Mouse (Mus musculus) liver, embryonic 14.5 days (tissue): ENCODE data around the gene Abhd2. TPM values are rescaled to one million over a fixed set of nuclear protein-coding genes. Genes with fewer than 3 reads are reported as not detected.

Experiments used
- ATAC-seq: fragments of 200-750 bp; cut with Nextera tagmentation; 2 replicates; pipeline ENCODE4 v1.8.0; 2017; ENCODE audit warnings: moderate number of reproducible peaks, mild to moderate bottlenecking, moderate library complexity; ENCODE audit not compliant: insufficient read depth
- DNase-seq, 3 experiments: peaks; one replicate each; pipeline ENCODE4 v3.0.0-alpha.2; 2012 to 2013; ENCODE audit warnings: low read depth in 3 of 3, low spot score in 3 of 3
- H3K27ac ChIP-seq: fragments of 300-500 bp; sonication (generic); 2 replicates; pipeline ENCODE4 v1.5.1; 2014; ENCODE audit warnings: moderate library complexity, mild to moderate bottlenecking, control low read depth, inconsistent platforms
- H3K27me3 ChIP-seq: fragments of 300-500 bp; sonication (generic); 2 replicates; pipeline ENCODE4 v1.6.1; 2014; ENCODE audit warnings: mild to moderate bottlenecking, low read length, moderate library complexity; ENCODE audit not compliant: control insufficient read depth, insufficient read depth
- H3K36me3 ChIP-seq: fragments of 300-500 bp; sonication (generic); replicated peaks from 2 replicates; pipeline ENCODE4 v1.6.1; 2014; ENCODE audit warnings: low read depth; ENCODE audit not compliant: control insufficient read depth, insufficient read depth
- H3K4me1 ChIP-seq, 2 experiments: fragments of 200-500 bp in 1 of 2; fragments of 300-500 bp in 1 of 2; sonication (generic) in 1 of 2; replicated peaks; 2 replicates each; pipeline ENCODE4 v1.6.1; 2012 to 2014; ENCODE audit warnings: antibody characterized with exemption in 1 of 2, inconsistent platforms in 1 of 2, low read length in 1 of 2; ENCODE audit not compliant: control insufficient read depth in 2 of 2, insufficient read depth in 2 of 2
- H3K4me2 ChIP-seq: fragments of 300-500 bp; sonication (generic); 2 replicates; pipeline ENCODE4 v1.6.1; 2014; ENCODE audit warnings: low read depth, mild to moderate bottlenecking, control low read depth, moderate library complexity
- H3K4me3 ChIP-seq, 2 experiments: fragments of 200-500 bp in 1 of 2; fragments of 300-500 bp in 1 of 2; sonication (generic) in 1 of 2; 2 replicates each; pipeline ENCODE4 v1.5.1; 2012 to 2014; ENCODE audit warnings: low read depth in 2 of 2, low read length in 2 of 2, mild to moderate bottlenecking in 2 of 2, control low read depth in 1 of 2, inconsistent platforms in 1 of 2, moderate library complexity in 1 of 2; ENCODE audit not compliant: insufficient read depth in 1 of 2
- H3K9ac ChIP-seq: fragments of 300-500 bp; sonication (generic); replicated peaks from 2 replicates; pipeline ENCODE4 v1.6.1; 2014; ENCODE audit warnings: mild to moderate bottlenecking, control low read depth, moderate library complexity
- H3K9me3 ChIP-seq: fragments of 300-500 bp; sonication (generic); 2 replicates; pipeline ENCODE4 v1.6.1; 2016; ENCODE audit warnings: low read length, mixed read lengths; ENCODE audit not compliant: control insufficient read depth
- CTCF ChIP-seq: IDR thresholded peaks from 2 replicates; pipeline ENCODE4 v1.5.1; 2016; ENCODE audit warnings: antibody characterized with exemption, low read depth, control low read depth
- EP300 ChIP-seq: IDR thresholded peaks from 2 replicates; pipeline ENCODE4 v1.6.1; 2016; ENCODE audit warnings: antibody characterized with exemption, low read depth
- WGBS: fragments of 180-500 bp; shearing (Covaris S2); extraction: QIAGEN DNeasy Blood & Tissue Kit; methylation state at CpG from one replicate; pipeline ENCODE4 v1.1.7; 2014; ENCODE audit not compliant: insufficient replicate concordance; 5-methylcytosine and 5-hydroxymethylcytosine counted together
- polyA plus RNA-seq, 2 experiments: library from polyadenylated mRNA; depleted of rRNA in 1 of 2; stranded (reverse) in 1 of 2; unstranded in 1 of 2; fragments of >200 nt; fragmentation: Nextera tagmentation in 1 of 2; extraction: Ambion mirVana in 1 of 2; gene quantifications; 2 replicates each; pipeline versions ENCODE4 v1.2.1 to v1.2.3; 2012 to 2014

Abhd2 gene
- polyA plus RNA-seq, 2 experiments: 5.6 to 11.4 TPM

GRCm38 (mm10) chr7:79360056-79360455 lies 87.1 kb downstream of the Abhd2 start:
- H3K9ac ChIP-seq: no peak overlapping the region
- peaks cover 36% of the 10 kb centered on the region for H3K36me3 ChIP-seq
- DNase-seq (no peak), ATAC-seq (no peak)
- TF ChIP-seq CTCF (no peak), EP300 (no peak)
- no peaks in the 10 kb centered on the region for H3K27me3 ChIP-seq
- 83% methylated on average over 11 of the region's 11 CpGs for WGBS
- H3K4me2 ChIP-seq: no peak overlapping the region
- no peaks in the 10 kb centered on the region for H3K9me3 ChIP-seq
- H3K27ac ChIP-seq: no peak overlapping the region
- H3K4me3 ChIP-seq: no peak overlapping the region
- H3K4me1 ChIP-seq: peaks cover 12 to 26% of the 10 kb centered on the region in 2 experiments

- no peak overlapping the region for H3K9ac ChIP-seq
- TF ChIP-seq EP300: no peak
- TF ChIP-seq CTCF: no peak
- no peak for DNase-seq
- H3K27ac ChIP-seq: no peak overlapping the region
- H3K9me3 ChIP-seq: no peaks in the 10 kb centered on the region
- peaks cover 12 to 26% of the 10 kb centered on the region in 2 experiments for H3K4me1 ChIP-seq
- peaks cover 21% of the 10 kb centered on the region for H3K36me3 ChIP-seq
- H3K4me2 ChIP-seq: no peak overlapping the region
- 68% methylated on average over 8 of the region's 8 CpGs for WGBS
- H3K27me3 ChIP-seq: no peaks in the 10 kb centered on the region
- ATAC-seq: no peak
- no peak overlapping the region for H3K4me3 ChIP-seq
Observed at GRCm38 (mm10) chr7:79362208-79362607, 89.2 kb downstream of the Abhd2 start.

GRCm38 (mm10) chr7:79362830-79363229 lies 89.8 kb downstream of the Abhd2 start:
- DNase-seq (no peak), ATAC-seq (no peak)
- peaks cover 12 to 24% of the 10 kb centered on the region in 2 experiments for H3K4me1 ChIP-seq
- no peaks in the 10 kb centered on the region for H3K27me3 ChIP-seq
- peaks cover 18% of the 10 kb centered on the region for H3K36me3 ChIP-seq
- H3K4me2 ChIP-seq: no peak overlapping the region
- 59% methylated on average over 7 of the region's 7 CpGs for WGBS
- TF ChIP-seq EP300 (no peak), CTCF (no peak)
- no peak overlapping the region for H3K27ac ChIP-seq
- no peak overlapping the region for H3K4me3 ChIP-seq
- no peak overlapping the region for H3K9ac ChIP-seq
- H3K9me3 ChIP-seq: no peaks in the 10 kb centered on the region

- WGBS: 14% methylated on average over 8 of the region's 8 CpGs
- H3K9me3 ChIP-seq: no peaks in the 10 kb centered on the region
- H3K4me3 ChIP-seq: no peak overlapping the region
- no peak overlapping the region for H3K4me2 ChIP-seq
- no peak overlapping the region for H3K27ac ChIP-seq
- DNase-seq (no peak), ATAC-seq (no peak)
- no peak overlapping the region for H3K9ac ChIP-seq
- H3K4me1 ChIP-seq: peaks cover 7 to 17% of the 10 kb centered on the region in 2 experiments
- TF ChIP-seq EP300 (no peak; the same call in 1 of the 2 replicates), CTCF (no peak)
- peaks cover 17% of the 10 kb centered on the region for H3K36me3 ChIP-seq
- H3K27me3 ChIP-seq: no peaks in the 10 kb centered on the region
Observed at GRCm38 (mm10) chr7:79363370-79364043, 90.5 kb downstream of the Abhd2 start.

- Histone ChIP-seq H3K9me3 (no peaks in the 10 kb centered on the region), H3K36me3 (peaks cover 2% of the 10 kb centered on the region; the same call in 1 of the 2 replicates), H3K4me1 (no peaks in the 10 kb centered on the region; a peak in 1 of 4 replicates), H3K27ac (no peak overlapping the region), H3K4me2 (no peak overlapping the region), H3K9ac (no peak overlapping the region), H3K4me3 (no peak overlapping the region), H3K27me3 (no peaks in the 10 kb centered on the region)
- no peak for ATAC-seq
- no peak for TF ChIP-seq CTCF
- TF ChIP-seq EP300: no peak
- no peak for DNase-seq
- 27% methylated on average over 5 of the region's 5 CpGs for WGBS
Observed at GRCm38 (mm10) chr7:79368664-79369063, 95.7 kb downstream of the Abhd2 start.
